Mouse (Mus musculus) neural tube, embryonic 10.5 days (tissue): ENCODE data around the gene Ccdc141.
A peak's percentile ranks its signal among the peaks of the same experiment; 100 is the strongest.

Source experiments
- DNase-seq: peaks from one replicate; pipeline ENCODE4 v3.0.0-alpha.2; 2017; ENCODE audit warnings: low spot score; ENCODE audit errors: extremely low spot score

The Ccdc141 gene

GRCm38 (mm10) chr2:77174313-77174712 is 3.9 kb upstream of the Ccdc141 start:
- no peak for DNase-seq

- DNase-seq = no peak
These were observed 3.4 kb upstream of the Ccdc141 start for GRCm38 (mm10) chr2:77173821-77174220.

DNA sequence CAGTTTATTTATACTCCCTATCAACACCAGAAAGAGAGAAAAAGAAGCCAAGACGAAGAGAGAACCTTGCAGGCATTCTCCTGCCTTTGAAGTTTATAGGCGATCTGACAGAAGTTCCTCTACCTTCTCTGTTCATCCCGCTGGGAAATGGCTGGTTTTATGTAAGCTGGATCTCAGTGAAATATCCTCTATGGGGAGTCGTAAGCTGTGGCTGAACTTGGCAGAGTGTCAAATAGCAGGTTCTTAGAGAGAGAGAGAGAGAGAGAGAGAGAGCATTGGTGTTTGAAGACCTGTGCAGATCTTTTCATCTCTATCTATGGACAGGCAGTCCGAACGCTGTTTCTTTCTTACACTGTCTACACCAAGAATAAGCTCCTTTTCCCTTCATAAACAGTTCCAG is 2.9 kb upstream of the Ccdc141 start:
- DNase-seq = no peak

GRCm38 (mm10) chr2:77172241-77172671 is 1.8 kb upstream of the Ccdc141 start:
- no peak for DNase-seq

DNA sequence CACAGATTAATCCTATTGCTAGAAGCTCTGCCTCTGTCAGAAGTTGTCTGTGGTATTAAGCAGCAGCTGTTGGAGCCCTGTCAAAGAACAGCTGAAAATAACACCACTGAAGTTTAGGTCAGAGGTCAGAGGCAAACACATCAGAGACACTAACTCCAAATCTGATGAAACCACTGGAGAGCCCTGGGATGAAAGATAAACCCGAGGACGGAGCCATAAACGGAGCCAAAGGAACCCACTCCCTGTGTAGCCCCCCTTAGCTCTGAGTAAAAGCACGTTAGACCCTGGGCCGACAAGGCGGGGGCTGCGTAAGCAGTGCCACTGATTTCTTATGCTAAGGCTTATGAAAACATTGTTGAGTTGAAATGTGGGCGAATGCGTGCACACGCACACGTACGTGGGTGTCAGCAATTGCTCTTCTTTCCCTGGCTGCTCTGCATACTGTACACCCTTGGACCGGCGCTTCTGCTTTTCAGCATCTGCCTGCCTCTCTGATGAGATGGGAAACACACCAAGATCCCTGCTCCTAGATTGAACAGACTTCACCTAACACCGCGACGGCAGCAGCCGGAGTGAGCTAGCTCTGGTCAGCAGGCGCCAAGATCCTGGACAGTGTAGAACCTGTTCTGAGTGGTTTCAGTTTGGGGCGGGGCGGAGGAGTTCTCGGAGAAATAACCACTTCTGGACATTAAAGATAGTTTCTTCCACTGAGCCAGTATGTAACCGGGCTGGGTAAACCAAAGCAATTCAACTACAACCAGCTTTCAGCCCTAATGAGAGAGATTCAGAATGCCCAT is 1.2 kb upstream of the Ccdc141 start:
- peak; percentile 28 for DNase-seq

GRCm38 (mm10) chr2:77169916-77170632 is 362 bp downstream of the Ccdc141 start:
- DNase-seq = peak; percentile 70

DNA sequence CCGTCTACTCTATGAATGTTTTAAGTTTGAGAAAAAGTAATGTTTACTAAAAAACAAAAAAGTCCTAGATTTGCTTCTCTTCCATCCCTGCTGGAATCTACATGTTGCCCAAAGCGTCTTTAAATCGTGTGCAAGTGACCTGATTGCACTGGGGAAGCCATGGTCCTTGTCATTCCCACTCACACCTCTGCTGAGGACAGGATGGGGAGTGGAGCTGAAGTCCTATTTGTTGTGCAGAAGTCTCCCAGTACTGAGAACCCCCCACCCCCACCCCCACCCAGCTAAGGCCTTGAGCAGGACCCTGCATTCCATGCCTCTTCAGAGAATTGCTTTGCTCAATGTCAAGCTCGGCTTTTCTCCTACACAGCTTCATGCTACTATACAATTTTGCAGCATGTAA is 1.2 kb downstream of the Ccdc141 start:
- no peak for DNase-seq

GRCm38 (mm10) chr2:77168781-77169180 is 1.7 kb downstream of the Ccdc141 start:
- no peak for DNase-seq

GRCm38 (mm10) chr2:77168081-77168685 is 2.3 kb downstream of the Ccdc141 start:
- DNase-seq = no peak

GRCm38 (mm10) chr2:77166366-77166765 is 4.1 kb downstream of the Ccdc141 start:
- DNase-seq = no peak

- no peak for DNase-seq
These were observed 5.8 kb downstream of the Ccdc141 start for GRCm38 (mm10) chr2:77164662-77165061.

DNA sequence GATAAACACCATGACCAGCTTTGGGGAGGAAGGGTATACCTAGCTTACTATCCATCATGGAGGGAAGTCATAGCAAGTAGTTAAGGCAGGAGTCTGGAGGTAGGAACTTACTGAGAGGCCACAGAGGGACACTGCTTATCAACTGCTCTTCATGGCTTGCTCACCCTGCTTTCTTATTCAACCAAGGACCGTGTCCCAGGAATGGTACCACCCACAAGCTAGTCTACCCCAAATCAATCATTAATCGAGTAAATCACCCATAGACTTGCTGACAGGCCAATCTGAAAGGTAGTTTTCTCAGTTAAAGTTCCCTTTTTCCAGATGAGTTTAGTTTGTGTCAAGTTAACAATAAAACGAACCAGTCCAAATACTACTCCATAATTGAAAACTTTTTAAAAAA is 7.1 kb downstream of the Ccdc141 start:
- no peak for DNase-seq

GRCm38 (mm10) chr2:77162135-77162534 is 8.3 kb downstream of the Ccdc141 start:
- no peak for DNase-seq

DNA sequence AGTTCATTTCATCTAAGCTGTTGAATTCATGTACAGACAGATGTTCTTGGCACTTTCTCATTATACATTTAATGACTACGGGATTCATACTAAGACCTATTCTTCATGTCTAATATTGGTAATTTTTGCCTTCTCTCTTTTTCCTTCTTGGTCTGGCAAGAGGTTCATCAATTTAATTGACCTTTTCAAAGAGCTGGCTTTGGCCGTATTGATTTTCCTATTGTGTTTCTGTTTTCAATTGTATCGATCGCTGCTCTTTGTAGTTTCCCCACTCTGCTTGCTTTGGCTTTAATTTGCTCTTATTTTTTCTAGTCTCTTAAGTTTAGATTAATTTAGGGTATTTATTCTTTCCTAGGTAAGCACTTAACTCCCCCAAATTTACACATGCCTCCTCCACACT is 12.9 kb downstream of the Ccdc141 start:
- DNase-seq = no peak

DNA sequence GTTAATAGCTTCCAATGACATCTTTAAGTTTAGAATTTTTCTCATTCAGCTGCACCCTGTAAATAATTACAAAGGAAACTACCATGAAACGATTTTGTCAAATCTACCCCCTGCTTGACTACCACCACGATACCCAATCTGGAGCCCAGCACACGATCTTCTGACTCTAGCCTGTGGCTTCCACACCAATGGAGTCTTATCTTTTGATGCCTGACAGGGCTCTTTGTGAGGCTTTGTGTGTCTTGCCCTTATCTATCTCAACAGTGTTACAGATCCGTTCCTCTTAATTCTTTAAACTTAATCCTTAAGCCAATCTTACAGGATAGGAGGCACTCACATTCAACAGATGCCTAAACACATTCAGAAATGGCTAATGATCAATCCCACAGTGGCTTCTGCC is 16.4 kb downstream of the Ccdc141 start:
- no peak for DNase-seq

GRCm38 (mm10) chr2:77151255-77151654 is 19.2 kb downstream of the Ccdc141 start:
- no peak for DNase-seq

GRCm38 (mm10) chr2:77149576-77149975 is 20.9 kb downstream of the Ccdc141 start:
- DNase-seq = no peak

DNA sequence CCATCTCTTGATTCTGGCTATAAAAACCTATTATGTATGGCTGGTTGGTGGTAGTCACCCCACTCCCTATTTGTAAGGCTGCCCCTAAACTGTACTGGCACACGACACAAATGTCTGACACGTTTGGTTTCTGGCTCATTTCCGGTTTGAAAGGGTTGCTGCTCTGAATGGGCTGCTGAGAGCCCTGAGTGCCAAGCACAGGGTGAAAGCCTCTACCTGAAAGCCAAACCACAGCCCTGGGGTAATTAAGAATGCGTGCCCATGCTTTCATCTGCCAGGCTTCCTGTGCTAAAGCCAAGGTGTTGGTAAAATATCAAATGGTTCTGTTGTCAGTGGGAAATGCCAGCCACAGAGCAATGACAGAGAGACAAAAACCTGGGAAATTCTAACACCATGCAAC is 22.2 kb downstream of the Ccdc141 start:
- no peak for DNase-seq

DNA sequence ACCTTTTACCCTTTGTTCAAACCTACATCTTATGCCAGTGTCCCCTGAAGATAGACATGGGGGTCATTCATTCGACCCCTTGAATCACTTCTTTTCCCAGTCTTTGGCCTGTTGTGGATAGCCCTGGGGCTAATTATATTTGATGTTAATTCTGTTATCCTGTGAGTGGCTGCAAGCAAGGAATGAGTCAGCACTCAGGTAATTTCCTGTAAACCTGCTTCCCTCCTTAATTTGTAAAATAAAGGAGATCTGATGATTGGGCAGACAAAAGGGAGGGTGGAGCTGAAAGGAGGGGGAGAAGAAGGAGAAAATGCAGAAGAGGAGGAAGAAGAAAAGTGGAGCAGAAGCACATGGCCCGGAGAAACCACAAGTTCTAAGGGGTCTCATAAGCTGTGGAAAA is 23.5 kb downstream of the Ccdc141 start:
- no peak for DNase-seq

DNA sequence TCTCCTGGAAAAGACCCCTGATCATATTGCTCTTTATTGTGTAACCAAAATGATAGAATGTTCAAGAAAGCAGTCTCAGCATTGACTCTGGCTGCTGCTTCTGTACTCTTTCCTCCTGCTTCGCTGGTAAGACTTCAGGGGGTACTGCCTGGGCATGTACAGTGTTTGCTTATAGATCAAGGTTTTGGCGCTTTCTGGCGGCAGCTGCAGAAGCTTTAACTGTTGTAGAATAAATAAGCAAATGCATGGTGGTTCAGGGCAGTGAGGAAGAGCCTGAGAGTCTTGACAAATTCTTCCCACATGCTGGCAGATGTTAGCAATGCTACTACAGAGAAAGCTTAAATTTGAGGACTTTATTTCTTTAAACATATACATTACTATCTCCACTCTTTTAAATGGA is 24.1 kb downstream of the Ccdc141 start:
- no peak for DNase-seq

GRCm38 (mm10) chr2:77143536-77143935 is 26.9 kb downstream of the Ccdc141 start:
- DNase-seq = no peak

DNA sequence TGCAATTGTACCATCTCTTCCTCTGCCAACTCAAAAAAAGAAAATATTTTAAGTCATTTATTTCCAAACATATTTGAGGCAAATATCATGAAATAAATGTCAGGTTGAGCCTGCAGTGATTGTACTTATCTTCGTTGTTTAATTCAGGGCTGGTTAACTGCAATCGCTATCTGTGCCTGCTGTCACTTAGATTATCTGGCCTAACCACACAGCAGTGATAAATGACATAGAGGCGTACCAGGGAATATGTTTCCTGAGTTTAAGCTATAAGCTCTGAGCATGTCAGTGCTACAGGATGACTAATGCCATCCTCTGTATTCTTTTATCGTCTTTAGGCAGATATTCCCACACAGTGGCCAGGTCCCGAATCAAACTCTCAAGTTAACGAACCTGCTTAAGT is 31.6 kb downstream of the Ccdc141 start:
- no peak for DNase-seq
